Mouse (Mus musculus): Measurements from ENCODE around the gene Slc52a3. TPM values are rescaled to one million over a fixed set of nuclear protein-coding genes. Genes with fewer than 3 reads are reported as not detected.

Gene Slc52a3
- polyA plus RNA-seq (2015; fragmentation: Nextera tagmentation; extraction: Ambion mirVana) = 0.71 and 0.87 TPM in 2 replicates

GRCm38 (mm10) chr2:151996229-151997189 lies at the start of gene Slc52a3:
Gene Slc52a3, plus strand, starts transcription at chr2:151996511.
- Histone ChIP-seq H3K4me2 (0 out of 2 replicates have a peak within 1 kb of the TSS, but pooled peaks have one; percentile 17), H3K9me3 (replicated peaks) (no peaks in the 10 kb centered on the region), H3K4me3 (0 out of 2 replicates have a peak within 1 kb of the TSS, but pooled peaks have one; percentile 0), H3K27me3 (peaks cover 74% of the 10 kb centered on the region), H3K4me1 (peaks cover 16% of the 10 kb centered on the region), H3K36me3 (ENCODE audit: poor library complexity, severe bottlenecking) (no peaks in the 10 kb centered on the region), H3K9ac (no peak within 1 kb of the TSS), H3K27ac (no peak within 1 kb of the TSS)
- ATAC-seq = peak; percentile 46
- 6% methylated on average over 35 of the region's 35 CpGs for WGBS

DNA sequence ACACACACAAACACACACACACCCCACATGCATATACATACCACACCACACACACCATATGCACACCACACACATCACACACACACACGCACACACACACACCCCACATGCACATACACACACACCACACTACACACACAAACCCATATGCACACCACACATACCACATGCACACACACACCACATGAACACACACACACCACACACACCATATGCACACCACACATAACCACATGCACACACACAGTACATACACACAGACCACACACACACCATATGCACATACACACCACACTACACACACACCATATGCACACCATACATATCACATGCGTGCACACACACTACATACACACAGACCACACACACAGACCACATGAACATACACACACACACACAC lies 48.7 kb upstream of the Slc52a3 start:
- Histone ChIP-seq H3K36me3 (ENCODE audit: poor library complexity, severe bottlenecking) (no peaks in the 10 kb centered on the region), H3K4me3 (no peak overlapping the region), H3K4me2 (no peak overlapping the region), H3K9me3 (replicated peaks) (no peaks in the 10 kb centered on the region), H3K27ac (no peak overlapping the region), H3K9ac (no peak overlapping the region), H3K27me3 (no peaks in the 10 kb centered on the region), H3K4me1 (no peaks in the 10 kb centered on the region)
- no peak for ATAC-seq
- 97% methylated on average over 2 of the region's 2 CpGs for WGBS

DNA sequence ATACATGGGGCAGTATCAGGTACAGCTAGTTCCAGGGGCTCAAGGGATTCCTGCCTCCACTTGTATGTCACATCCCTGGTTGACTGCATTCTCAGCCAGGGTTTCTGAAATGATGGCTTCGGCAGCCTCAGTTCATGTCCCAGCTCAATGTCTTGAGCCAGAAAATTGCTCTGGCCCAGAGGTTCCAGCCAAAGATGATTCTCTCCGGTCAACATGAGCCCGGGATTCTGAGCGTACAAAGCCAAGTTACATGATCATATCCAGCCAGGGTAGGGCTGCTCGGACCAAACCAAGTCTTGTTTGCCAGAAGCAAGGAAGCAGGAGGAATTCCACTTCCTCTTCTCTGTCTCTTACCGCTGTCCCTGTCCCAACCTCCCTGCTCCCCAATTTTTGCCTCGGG lies 48.0 kb upstream of the Slc52a3 start:
- Histone ChIP-seq H3K27ac (no peak overlapping the region), H3K4me3 (no peak overlapping the region), H3K9ac (no peak overlapping the region), H3K4me2 (no peak overlapping the region), H3K27me3 (no peaks in the 10 kb centered on the region), H3K9me3 (replicated peaks) (no peaks in the 10 kb centered on the region), H3K4me1 (no peaks in the 10 kb centered on the region), H3K36me3 (ENCODE audit: poor library complexity, severe bottlenecking) (no peaks in the 10 kb centered on the region)
- ATAC-seq = no peak
- 88% methylated on average over 7 of the region's 7 CpGs for WGBS

- no peaks in the 10 kb centered on the region for H3K27me3 ChIP-seq
- no peak overlapping the region for H3K4me2 ChIP-seq
- H3K4me1 ChIP-seq = no peaks in the 10 kb centered on the region
- WGBS = 52% methylated on average over 2 of the region's 2 CpGs
- H3K27ac ChIP-seq = no peak overlapping the region
- ATAC-seq = peak; percentile 45; the same call in 1 of the 2 replicates
- H3K4me3 ChIP-seq = no peak overlapping the region
- H3K9ac ChIP-seq = no peak overlapping the region
- no peaks in the 10 kb centered on the region for H3K9me3 ChIP-seq (replicated peaks)
- H3K36me3 ChIP-seq (ENCODE audit: poor library complexity, severe bottlenecking) = no peaks in the 10 kb centered on the region
These were observed 47.1 kb upstream of the Slc52a3 start for GRCm38 (mm10) chr2:151949082-151949774.

- Histone ChIP-seq H3K36me3 (ENCODE audit: poor library complexity, severe bottlenecking) (no peaks in the 10 kb centered on the region), H3K4me3 (no peak overlapping the region), H3K4me1 (peaks cover 8% of the 10 kb centered on the region), H3K27ac (no peak overlapping the region), H3K9ac (no peak overlapping the region), H3K27me3 (no peaks in the 10 kb centered on the region), H3K9me3 (replicated peaks) (no peaks in the 10 kb centered on the region), H3K4me2 (no peak overlapping the region)
- ATAC-seq = no peak
- 86% methylated on average over 8 of the region's 8 CpGs for WGBS
These were observed 42.6 kb upstream of the Slc52a3 start for GRCm38 (mm10) chr2:151953665-151954064.

- Histone ChIP-seq H3K9ac (no peak overlapping the region), H3K4me1 (peaks cover 12% of the 10 kb centered on the region), H3K9me3 (replicated peaks) (no peaks in the 10 kb centered on the region), H3K27me3 (no peaks in the 10 kb centered on the region), H3K36me3 (ENCODE audit: poor library complexity, severe bottlenecking) (no peaks in the 10 kb centered on the region), H3K4me2 (no peak overlapping the region), H3K4me3 (no peak overlapping the region), H3K27ac (no peak overlapping the region)
- no peak for ATAC-seq
- 76% methylated on average over 4 of the region's 4 CpGs for WGBS
These were observed 39.7 kb upstream of the Slc52a3 start for GRCm38 (mm10) chr2:151956500-151957137.

DNA sequence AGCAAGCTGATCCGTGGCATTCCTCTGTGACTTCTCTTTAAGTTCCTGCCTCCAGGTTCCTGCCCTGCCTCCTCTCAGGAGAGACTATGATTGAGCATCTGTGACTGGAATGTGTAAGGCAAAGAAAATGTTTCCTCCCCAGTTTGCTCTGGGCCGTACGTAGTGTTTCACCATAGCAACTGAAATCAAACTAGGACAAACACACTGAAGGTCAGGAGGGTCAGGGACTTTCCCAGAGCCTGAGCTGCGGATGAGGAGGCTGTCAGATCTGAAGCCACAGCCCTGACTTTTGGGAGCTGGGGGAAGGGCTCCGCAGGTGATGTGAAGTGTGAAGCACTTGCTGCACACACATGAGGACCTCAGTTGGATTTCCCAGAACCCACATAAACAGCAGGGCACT lies 37.0 kb upstream of the Slc52a3 start:
- Histone ChIP-seq H3K36me3 (ENCODE audit: poor library complexity, severe bottlenecking) (no peaks in the 10 kb centered on the region), H3K4me2 (no peak overlapping the region), H3K4me1 (peaks cover 37% of the 10 kb centered on the region), H3K27ac (no peak overlapping the region), H3K9me3 (replicated peaks) (no peaks in the 10 kb centered on the region), H3K4me3 (no peak overlapping the region), H3K27me3 (no peaks in the 10 kb centered on the region), H3K9ac (no peak overlapping the region)
- WGBS = 54% methylated on average over 5 of the region's 5 CpGs
- no peak for ATAC-seq

GRCm38 (mm10) chr2:151961284-151962196 lies 34.8 kb upstream of the Slc52a3 start:
- no peak overlapping the region for H3K4me3 ChIP-seq
- peaks cover 47% of the 10 kb centered on the region for H3K4me1 ChIP-seq
- no peaks in the 10 kb centered on the region for H3K27me3 ChIP-seq
- no peak for ATAC-seq
- H3K9me3 ChIP-seq (replicated peaks) = no peaks in the 10 kb centered on the region
- WGBS = 38% methylated on average over 9 of the region's 9 CpGs
- H3K4me2 ChIP-seq = no peak overlapping the region
- no peaks in the 10 kb centered on the region for H3K36me3 ChIP-seq (ENCODE audit: poor library complexity, severe bottlenecking)
- H3K9ac ChIP-seq = no peak overlapping the region
- H3K27ac ChIP-seq = no peak overlapping the region

DNA sequence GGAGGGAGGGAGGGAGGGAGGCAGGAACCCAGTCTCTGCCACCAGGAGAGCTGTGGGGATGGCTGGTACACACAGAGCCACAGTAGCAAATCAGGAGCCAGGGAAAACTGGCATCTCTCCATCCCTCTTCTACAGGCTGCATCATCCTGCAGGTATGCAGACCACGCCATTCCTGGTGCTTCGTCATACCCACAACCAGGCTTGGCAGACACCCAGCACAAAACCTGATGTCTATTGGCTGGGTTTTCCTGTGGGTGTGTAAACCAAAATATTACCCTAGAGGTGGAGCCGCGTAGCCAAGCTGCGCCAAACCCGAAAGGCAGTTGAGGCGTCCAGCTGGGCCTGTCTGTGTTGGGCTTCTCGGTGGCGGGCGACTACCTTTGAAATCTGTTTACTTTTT lies 33.8 kb upstream of the Slc52a3 start:
- peak; percentile 68 for ATAC-seq
- Histone ChIP-seq H3K4me1 (peaks cover 50% of the 10 kb centered on the region), H3K4me3 (no peak overlapping the region), H3K9me3 (replicated peaks) (no peaks in the 10 kb centered on the region), H3K9ac (no peak overlapping the region), H3K27me3 (no peaks in the 10 kb centered on the region), H3K36me3 (ENCODE audit: poor library complexity, severe bottlenecking) (no peaks in the 10 kb centered on the region), H3K4me2 (no peak overlapping the region), H3K27ac (peak overlapping the region; percentile 49; the same call in 1 of the 2 replicates)
- WGBS = 42% methylated on average over 10 of the region's 10 CpGs

DNA sequence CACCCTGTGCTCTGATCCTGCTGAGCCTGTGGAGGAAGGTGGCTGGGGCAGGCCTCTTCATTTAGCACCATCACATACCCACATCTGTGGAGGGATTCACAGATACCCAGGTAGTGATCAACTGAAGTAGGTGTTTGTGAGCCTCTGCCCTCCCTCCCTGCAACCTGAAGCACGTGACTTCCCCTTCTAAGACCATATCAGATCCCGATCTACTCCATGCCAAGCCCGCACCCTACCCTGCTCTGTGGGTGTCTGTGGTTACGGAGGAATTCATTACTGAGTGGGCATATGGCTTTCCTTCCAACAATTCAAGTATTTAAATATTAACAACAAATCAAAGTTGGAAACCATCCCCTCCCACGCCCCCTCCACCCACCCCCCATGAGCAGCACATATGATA lies 33.0 kb upstream of the Slc52a3 start:
- H3K4me1 ChIP-seq = peaks cover 58% of the 10 kb centered on the region
- no peak for ATAC-seq
- peak overlapping the region; percentile 71; the same call in 1 of the 2 replicates for H3K27ac ChIP-seq

DNA sequence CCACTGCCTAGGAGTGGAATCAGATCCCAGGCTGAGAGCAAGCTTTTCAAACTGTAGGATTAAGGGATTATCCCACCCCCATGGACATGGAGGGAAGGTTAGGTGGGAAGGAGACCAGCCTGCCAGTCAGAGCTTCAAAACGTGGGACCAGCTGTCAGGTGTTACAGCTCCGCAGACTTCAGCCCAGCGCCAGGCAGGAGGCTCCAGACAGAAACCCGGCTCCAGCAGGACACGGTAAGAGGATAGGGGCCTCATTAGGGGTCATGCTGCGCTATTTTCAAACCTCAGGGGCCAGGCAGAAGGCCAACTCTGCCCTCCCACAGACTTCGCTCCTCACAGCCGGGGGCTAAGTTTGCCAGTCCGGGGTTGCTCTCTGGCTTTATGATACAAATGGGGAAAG lies 32.3 kb upstream of the Slc52a3 start:
- peak overlapping the region; percentile 71 for H3K27ac ChIP-seq
- no peak overlapping the region for H3K4me3 ChIP-seq
- H3K9me3 ChIP-seq (replicated peaks) = no peaks in the 10 kb centered on the region
- peaks cover 12% of the 10 kb centered on the region for H3K36me3 ChIP-seq (ENCODE audit: poor library complexity, severe bottlenecking)
- ATAC-seq = peak; percentile 17; the same call in 1 of the 2 replicates
- H3K4me2 ChIP-seq = peak overlapping the region; percentile 9; the same call in 1 of the 2 replicates
- no peaks in the 10 kb centered on the region for H3K27me3 ChIP-seq
- H3K9ac ChIP-seq = peak overlapping the region; percentile 38; the same call in 1 of the 2 replicates
- peaks cover 65% of the 10 kb centered on the region for H3K4me1 ChIP-seq
- 4% methylated on average over 9 of the region's 9 CpGs for WGBS

More for the DNA sequence above, 33.0 kb upstream of the Slc52a3 start:
- Histone ChIP-seq H3K9ac (no peak overlapping the region), H3K9me3 (replicated peaks) (no peaks in the 10 kb centered on the region), H3K36me3 (ENCODE audit: poor library complexity, severe bottlenecking) (0 out of 2 replicates have a peak, but pooled peaks cover 5% of the 10 kb centered on the region), H3K4me2 (no peak overlapping the region), H3K27me3 (no peaks in the 10 kb centered on the region), H3K4me3 (no peak overlapping the region)
- 88% methylated on average over 5 of the region's 5 CpGs for WGBS
